Mouse (Mus musculus): Measurements from ENCODE around the gene Rnf111. TPM values are rescaled to one million over a fixed set of nuclear protein-coding genes. Genes with fewer than 3 reads are reported as not detected.

Rnf111 gene
- polyA plus RNA-seq, 1 experiment from 2014 or later, result 40.3 TPM

DNA sequence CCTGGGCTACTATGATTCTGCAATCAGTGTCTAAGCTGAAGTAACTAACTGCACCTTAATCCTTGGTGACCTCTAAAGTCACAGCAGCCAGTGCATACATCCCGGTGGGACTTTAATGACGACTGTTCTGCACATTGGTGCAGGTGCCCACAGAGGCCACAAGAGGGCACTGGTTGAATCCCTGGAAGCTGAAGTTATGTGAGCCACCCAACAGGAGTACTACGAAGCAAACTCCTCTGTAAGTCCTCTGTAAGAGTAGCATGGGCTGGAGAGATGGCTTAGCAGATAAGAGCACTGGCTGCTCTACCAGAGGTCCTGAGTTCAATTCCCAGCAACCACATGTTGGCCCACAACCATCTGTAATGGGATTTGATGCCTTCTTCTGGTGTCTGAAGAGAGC lies 87.1 kb downstream of the Rnf111 start:
- no peak overlapping the region for H3K27ac ChIP-seq
- H3K27me3 ChIP-seq, result no peaks in the 10 kb centered on the region
- H3K4me1 ChIP-seq (replicated peaks), result peaks cover 14% of the 10 kb centered on the region
- peaks cover 51% of the 10 kb centered on the region for H3K36me3 ChIP-seq
- ATAC-seq, result no peak
- no peaks in the 10 kb centered on the region for H3K9me3 ChIP-seq
- no peak overlapping the region for H3K4me2 ChIP-seq (replicated peaks)
- no peak overlapping the region for H3K4me3 ChIP-seq (replicated peaks)
- no peak overlapping the region for H3K9ac ChIP-seq (replicated peaks)
- 84% methylated on average over 3 of the region's 3 CpGs for whole genome bisulfite sequencing

DNA sequence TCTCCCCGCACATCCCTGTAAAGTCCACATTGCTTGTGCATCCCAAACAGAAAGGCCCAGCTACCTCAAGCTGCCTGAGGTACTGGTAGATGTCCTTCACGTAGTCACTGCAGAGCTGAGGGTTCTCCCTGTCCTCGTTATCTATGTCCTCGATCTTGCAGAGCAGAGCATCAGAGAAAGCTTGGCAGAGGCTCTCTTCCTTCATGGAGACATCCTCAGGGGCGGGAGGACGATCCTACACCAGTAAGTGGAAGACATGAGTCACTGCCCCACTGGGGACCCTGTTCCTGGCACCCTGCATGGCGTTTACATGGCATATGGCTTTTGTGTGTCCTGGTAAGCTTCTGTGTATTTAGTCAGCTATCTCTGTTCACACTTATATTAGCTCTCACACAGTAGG lies 90.5 kb downstream of the Rnf111 start:
- ATAC-seq, result no peak
- Histone ChIP-seq H3K36me3 (peaks cover 76% of the 10 kb centered on the region), H3K27me3 (no peaks in the 10 kb centered on the region), H3K4me2 (replicated peaks) (no peak overlapping the region), H3K9ac (replicated peaks) (no peak overlapping the region), H3K4me1 (replicated peaks) (no peaks in the 10 kb centered on the region), H3K27ac (no peak overlapping the region), H3K9me3 (no peaks in the 10 kb centered on the region), H3K4me3 (replicated peaks) (no peak overlapping the region)
- WGBS, result 93% methylated on average over 7 of the region's 7 CpGs

DNA sequence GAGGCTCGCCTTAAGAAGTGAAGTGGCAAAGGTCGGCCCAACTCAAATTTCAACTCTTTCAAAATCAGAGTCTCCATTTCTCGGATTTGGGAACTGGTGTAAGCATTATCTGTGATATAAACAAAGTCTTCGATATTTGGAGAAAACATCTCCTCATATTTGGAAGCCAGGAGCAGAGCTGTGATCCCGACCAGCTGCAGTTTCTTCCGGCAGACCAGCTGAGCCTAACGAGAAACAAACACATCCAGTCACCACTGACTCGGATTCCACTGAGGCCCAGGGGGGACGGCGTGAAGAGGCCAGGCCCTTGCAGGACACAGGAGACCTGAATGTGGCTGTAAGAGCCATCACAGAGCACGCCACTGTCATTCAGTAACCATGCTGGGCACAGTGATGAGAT lies 92.9 kb downstream of the Rnf111 start:
- Histone ChIP-seq H3K9ac (replicated peaks) (no peak overlapping the region), H3K36me3 (peaks cover 83% of the 10 kb centered on the region), H3K27me3 (no peaks in the 10 kb centered on the region), H3K9me3 (no peaks in the 10 kb centered on the region), H3K27ac (no peak overlapping the region), H3K4me1 (replicated peaks) (no peaks in the 10 kb centered on the region), H3K4me2 (replicated peaks) (no peak overlapping the region), H3K4me3 (replicated peaks) (no peak overlapping the region)
- 89% methylated on average over 11 of the region's 11 CpGs for WGBS
- no peak for ATAC-seq

DNA sequence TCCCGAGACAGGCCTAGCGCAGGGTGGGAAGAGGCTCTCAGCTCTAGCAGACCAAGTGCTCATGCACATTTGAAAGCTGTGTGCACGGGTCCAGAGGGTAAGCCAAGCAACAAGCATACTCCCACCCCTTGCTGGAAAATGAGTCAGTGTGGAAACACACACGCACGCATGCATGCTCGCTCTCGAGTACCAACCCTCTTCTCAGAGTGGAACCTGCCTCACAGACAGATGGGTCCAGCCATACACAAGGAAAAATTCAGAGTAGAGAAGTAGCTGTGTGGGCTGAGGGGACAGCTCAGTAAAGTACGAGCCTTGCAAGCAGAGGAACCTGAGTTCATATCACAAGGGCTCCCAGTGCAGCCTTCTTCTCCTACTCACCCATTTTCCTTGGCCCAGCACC lies 93.8 kb downstream of the Rnf111 start:
- Histone ChIP-seq H3K9ac (replicated peaks) (no peak overlapping the region), H3K27ac (no peak overlapping the region), H3K9me3 (no peaks in the 10 kb centered on the region), H3K4me3 (replicated peaks) (no peak overlapping the region), H3K36me3 (peaks cover 85% of the 10 kb centered on the region), H3K27me3 (no peaks in the 10 kb centered on the region), H3K4me2 (replicated peaks) (no peak overlapping the region), H3K4me1 (replicated peaks) (no peaks in the 10 kb centered on the region)
- 95% methylated on average over 8 of the region's 8 CpGs for WGBS
- ATAC-seq, result no peak

DNA sequence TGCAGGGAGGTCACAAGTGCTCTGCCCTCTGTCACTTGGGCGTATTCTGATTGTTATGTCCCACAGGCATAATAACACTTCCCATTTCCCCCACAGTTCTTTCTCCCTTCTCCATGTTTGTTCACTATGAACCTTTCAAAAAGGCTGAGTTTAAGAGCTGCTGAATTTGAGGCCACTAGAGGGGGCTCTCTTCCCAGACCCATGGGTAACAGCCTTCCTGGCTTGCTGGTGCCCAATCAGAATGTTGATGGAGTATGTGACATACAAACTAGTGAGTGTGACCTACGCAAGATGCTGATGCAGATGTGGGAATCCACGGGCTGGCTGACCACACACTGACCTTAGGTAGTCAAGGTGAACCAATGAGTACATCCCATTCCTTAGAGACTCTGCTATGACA lies 94.7 kb downstream of the Rnf111 start:
- Histone ChIP-seq H3K27me3 (no peaks in the 10 kb centered on the region), H3K9ac (replicated peaks) (no peak overlapping the region), H3K9me3 (no peaks in the 10 kb centered on the region), H3K27ac (no peak overlapping the region), H3K36me3 (peaks cover 79% of the 10 kb centered on the region), H3K4me2 (replicated peaks) (no peak overlapping the region), H3K4me3 (replicated peaks) (no peak overlapping the region), H3K4me1 (replicated peaks) (no peaks in the 10 kb centered on the region)
- no peak for ATAC-seq
- WGBS, result 93% methylated on average over 3 of the region's 3 CpGs

DNA sequence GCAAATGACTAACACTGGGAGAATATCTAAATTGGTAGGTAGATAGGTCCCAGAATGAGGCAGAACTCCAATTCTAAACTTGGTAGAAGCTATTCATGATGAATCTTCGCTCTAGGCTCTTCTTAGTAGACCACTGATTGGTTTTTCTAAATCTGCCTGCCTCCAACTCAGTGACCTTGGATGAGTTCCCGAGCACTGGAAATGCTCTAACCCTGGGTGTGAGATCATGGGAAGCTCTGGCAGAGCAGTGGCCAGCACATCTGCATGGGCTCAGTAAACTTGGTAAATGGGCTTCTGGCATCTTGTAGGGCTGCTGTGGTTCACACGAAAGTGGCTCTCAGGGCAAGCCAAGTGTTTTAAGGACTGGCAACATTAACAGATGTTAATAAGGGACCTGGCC lies 96.9 kb downstream of the Rnf111 start:
- WGBS, result over 99% methylated on average over 3 of the region's 3 CpGs

DNA sequence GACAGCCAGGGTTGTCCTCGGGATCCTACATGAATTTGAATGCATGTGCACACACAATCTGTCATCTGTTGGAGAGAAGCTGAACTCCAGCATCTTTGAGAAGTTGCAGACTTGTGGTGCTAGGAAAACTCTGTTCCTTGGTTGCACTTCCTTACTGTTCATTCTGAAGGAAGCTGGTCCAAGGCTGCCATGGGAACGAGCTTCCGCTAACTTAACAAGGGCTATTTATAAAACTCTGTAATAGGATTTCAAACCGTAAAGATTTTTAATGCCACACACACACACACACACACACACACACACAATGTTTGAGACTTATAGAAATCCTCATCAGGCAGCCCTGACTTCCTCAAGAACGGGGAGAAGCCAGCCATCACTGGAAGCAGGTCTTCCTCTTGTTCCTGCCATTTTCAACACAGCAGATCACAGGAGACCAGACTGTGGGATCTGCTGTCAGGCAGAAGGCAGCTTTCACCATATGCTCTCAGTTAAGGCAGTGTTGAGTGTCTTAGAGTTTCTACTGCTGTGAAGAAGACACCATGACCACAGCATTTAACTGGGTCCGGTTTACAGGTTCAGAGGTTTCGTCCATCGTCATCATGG lies 101.5 kb downstream of the Rnf111 start:
- 88% methylated on average over 8 of the region's 8 CpGs for WGBS
- no peak for ATAC-seq
- Histone ChIP-seq H3K27me3 (no peaks in the 10 kb centered on the region), H3K27ac (no peak overlapping the region), H3K4me3 (replicated peaks) (no peak overlapping the region), H3K9me3 (no peaks in the 10 kb centered on the region), H3K36me3 (peaks cover 17% of the 10 kb centered on the region), H3K4me2 (replicated peaks) (no peak overlapping the region), H3K4me1 (replicated peaks) (no peaks in the 10 kb centered on the region), H3K9ac (replicated peaks) (no peak overlapping the region)

More for the DNA sequence above, 96.9 kb downstream of the Rnf111 start:
- H3K4me2 ChIP-seq (replicated peaks), result no peak overlapping the region
- no peak for ATAC-seq
- peaks cover 57% of the 10 kb centered on the region for H3K36me3 ChIP-seq
- H3K4me1 ChIP-seq (replicated peaks), result no peaks in the 10 kb centered on the region
- no peak overlapping the region for H3K4me3 ChIP-seq (replicated peaks)
- no peak overlapping the region for H3K27ac ChIP-seq
- H3K9me3 ChIP-seq, result no peaks in the 10 kb centered on the region
- no peak overlapping the region for H3K9ac ChIP-seq (replicated peaks)
- no peaks in the 10 kb centered on the region for H3K27me3 ChIP-seq

DNA sequence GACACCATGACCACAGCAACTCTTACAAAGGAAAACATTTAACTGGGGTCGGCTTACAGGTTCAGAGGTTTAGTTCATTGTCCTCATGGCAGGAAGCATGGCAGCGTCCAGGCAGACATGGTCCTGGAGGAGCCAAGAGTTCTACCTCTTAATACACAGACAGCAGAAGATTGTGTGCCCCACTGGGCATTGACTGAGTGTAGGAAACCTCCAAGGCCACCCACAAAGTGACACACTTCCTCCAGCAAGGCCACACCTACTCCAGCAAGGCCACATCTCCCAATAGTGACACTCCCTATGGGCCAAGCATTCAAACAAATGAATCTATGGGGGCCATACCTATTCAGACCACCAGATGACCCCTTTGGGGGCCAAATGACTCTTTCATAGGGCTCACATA lies 107.4 kb downstream of the Rnf111 start:
- Histone ChIP-seq H3K9ac (replicated peaks) (no peak overlapping the region), H3K27me3 (no peaks in the 10 kb centered on the region), H3K36me3 (0 out of 2 replicates have a peak, but pooled peaks cover 4% of the 10 kb centered on the region), H3K4me2 (replicated peaks) (no peak overlapping the region), H3K9me3 (no peaks in the 10 kb centered on the region), H3K4me3 (replicated peaks) (no peak overlapping the region), H3K4me1 (replicated peaks) (0 out of 2 replicates have a peak, but pooled peaks cover 2% of the 10 kb centered on the region), H3K27ac (no peak overlapping the region)
- ATAC-seq, result no peak
- 93% methylated on average over 2 of the region's 2 CpGs for WGBS

DNA sequence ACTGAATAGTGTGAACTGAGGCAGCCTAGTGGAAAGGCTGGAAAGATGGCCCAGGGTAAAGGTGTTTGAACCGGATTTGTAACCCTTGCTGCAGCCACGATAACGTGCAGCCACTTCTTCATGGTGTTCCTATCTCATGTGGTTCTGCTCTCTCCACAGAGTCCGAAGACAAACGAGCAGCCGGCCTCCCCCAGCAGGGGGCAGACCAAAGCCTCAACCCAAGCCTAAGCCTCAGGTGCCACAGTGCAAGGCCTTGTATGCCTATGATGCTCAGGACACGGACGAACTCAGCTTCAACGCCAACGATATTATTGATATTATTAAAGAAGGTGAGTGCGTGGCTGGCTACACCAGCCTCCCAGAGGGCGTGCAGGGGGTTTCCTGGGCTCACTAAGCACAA lies 107.9 kb downstream of the Rnf111 start:
- Histone ChIP-seq H3K27ac (no peak overlapping the region), H3K36me3 (0 out of 2 replicates have a peak, but pooled peaks cover 4% of the 10 kb centered on the region), H3K4me3 (replicated peaks) (no peak overlapping the region), H3K9ac (replicated peaks) (no peak overlapping the region), H3K4me1 (replicated peaks) (0 out of 2 replicates have a peak, but pooled peaks cover 2% of the 10 kb centered on the region), H3K9me3 (no peaks in the 10 kb centered on the region), H3K27me3 (no peaks in the 10 kb centered on the region), H3K4me2 (replicated peaks) (no peak overlapping the region)
- whole genome bisulfite sequencing, result 87% methylated on average over 12 of the region's 12 CpGs
- no peak for ATAC-seq

DNA sequence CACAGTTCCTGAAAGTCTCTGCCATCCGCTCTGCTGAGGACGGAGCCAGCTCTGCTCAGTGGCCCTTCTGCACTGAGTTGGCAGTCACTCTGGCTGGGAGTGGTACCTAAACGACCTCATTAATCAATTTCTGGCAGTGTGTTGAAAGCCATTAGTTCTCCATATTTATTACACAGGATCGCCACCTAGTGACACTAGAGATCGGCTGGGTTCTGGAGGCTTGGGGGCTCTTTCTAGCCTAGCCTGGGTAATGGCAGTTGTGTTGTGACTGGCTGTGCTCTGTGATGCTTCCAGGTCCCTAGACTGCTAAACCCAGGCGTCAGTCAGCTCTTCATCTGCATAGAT lies 111.0 kb downstream of the Rnf111 start:
- Histone ChIP-seq H3K9ac (replicated peaks) (no peak overlapping the region), H3K4me1 (replicated peaks) (0 out of 2 replicates have a peak, but pooled peaks cover 2% of the 10 kb centered on the region), H3K9me3 (no peaks in the 10 kb centered on the region), H3K27ac (no peak overlapping the region), H3K36me3 (no peaks in the 10 kb centered on the region), H3K27me3 (no peaks in the 10 kb centered on the region), H3K4me2 (replicated peaks) (no peak overlapping the region), H3K4me3 (replicated peaks) (no peak overlapping the region)
- WGBS, result 32% methylated on average over 6 of the region's 6 CpGs
- ATAC-seq, result peak; percentile 45; the same call in 1 of the 2 replicates

DNA sequence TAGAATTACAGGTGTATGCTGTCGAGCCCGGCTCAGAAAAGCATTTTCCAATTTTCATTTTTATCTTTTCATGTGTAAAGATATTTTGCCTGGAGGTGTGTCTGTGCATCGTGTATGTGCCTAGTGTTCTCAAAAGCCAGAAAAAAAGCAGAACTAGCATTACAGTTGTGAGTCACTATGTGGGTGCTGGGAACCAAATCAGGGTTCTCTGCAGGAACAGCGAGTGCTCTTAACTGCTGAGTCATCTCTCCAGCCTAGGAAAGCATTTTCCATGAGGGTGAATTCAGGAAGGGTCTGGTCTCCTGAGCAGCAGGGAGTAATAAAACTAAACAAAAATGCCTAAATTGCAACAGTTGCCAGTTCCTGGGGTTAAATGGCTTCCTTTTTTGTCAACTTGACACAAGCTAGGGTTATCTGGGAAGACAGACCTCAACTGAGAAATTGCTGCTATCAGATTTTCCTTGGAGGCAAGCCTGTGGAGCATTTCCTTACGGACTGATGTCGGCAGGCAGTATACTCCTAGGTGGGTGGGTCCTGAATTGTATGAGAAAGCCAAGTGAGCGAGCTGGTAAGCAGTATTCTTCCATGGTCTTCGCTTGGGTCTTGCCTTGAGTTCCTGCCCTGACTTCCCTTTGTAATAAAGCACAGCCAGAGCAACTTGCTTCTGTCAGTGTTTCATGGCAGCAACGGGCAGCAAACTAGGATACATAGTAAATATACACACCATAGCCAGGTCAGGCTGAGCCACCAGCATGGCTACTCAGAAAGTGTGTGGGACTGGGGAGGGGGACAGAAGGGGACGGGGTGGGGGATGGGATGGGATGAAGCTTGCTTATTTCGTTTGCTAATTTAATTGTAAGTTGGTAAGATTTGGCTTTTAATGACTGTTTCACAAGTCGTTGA lies 111.6 kb downstream of the Rnf111 start:
- no peaks in the 10 kb centered on the region for H3K27me3 ChIP-seq
- no peak overlapping the region for H3K9ac ChIP-seq (replicated peaks)
- H3K9me3 ChIP-seq, result no peaks in the 10 kb centered on the region
- 86% methylated on average over 12 of the region's 12 CpGs for WGBS
- H3K4me1 ChIP-seq (replicated peaks), result 0 out of 2 replicates have a peak, but pooled peaks cover 2% of the 10 kb centered on the region
- H3K27ac ChIP-seq, result no peak overlapping the region
- no peaks in the 10 kb centered on the region for H3K36me3 ChIP-seq
- no peak for ATAC-seq
- no peak overlapping the region for H3K4me3 ChIP-seq (replicated peaks)
- no peak overlapping the region for H3K4me2 ChIP-seq (replicated peaks)

DNA sequence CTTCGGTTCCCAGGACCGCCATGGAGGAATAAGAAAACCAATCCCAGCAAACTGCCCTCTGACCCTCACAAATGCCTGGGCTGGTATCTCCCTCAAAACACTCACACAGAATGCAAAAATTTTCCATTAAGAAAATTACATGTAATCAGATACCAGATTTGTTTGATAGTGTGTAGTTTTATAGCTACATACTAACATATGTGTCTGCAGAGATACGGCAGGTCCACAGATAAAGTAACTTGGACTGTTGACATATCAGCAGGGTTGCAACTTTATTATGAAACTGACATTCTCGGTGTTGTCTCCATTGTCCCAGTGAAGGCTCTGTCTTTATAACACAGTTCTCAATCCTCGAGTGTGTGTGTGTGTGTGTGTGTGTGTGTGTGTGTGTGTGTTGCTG lies 112.5 kb downstream of the Rnf111 start:
- H3K27me3 ChIP-seq, result no peaks in the 10 kb centered on the region
- no peaks in the 10 kb centered on the region for H3K36me3 ChIP-seq
- no peak overlapping the region for H3K9ac ChIP-seq (replicated peaks)
- WGBS, result 85% methylated on average over 5 of the region's 5 CpGs
- no peak overlapping the region for H3K4me2 ChIP-seq (replicated peaks)
- H3K4me3 ChIP-seq (replicated peaks), result no peak overlapping the region
- no peaks in the 10 kb centered on the region for H3K9me3 ChIP-seq
- 0 out of 2 replicates have a peak, but pooled peaks cover 2% of the 10 kb centered on the region for H3K4me1 ChIP-seq (replicated peaks)
- ATAC-seq, result no peak
- no peak overlapping the region for H3K27ac ChIP-seq

All from midbrain, embryonic 13.5 days (tissue).